Mouse (Mus musculus) forebrain, embryonic 15.5 days (tissue): ENCODE data around the gene Peli2. TPM values are rescaled to one million over a fixed set of nuclear protein-coding genes. Genes with fewer than 3 reads are reported as not detected.

Source experiments
- ATAC-seq: fragments of 200-750 bp; cut with Nextera tagmentation; replicated peaks from 2 replicates; pipeline ENCODE4 v1.8.0; 2017; ENCODE audit warnings: mild to moderate bottlenecking, moderate TSS enrichment, moderate library complexity
- H3K27ac ChIP-seq: fragments of 300-500 bp; sonication (generic); replicated peaks from 2 replicates; pipeline ENCODE4 v1.5.1; 2015; ENCODE audit warnings: mild to moderate bottlenecking, inconsistent platforms
- H3K27me3 ChIP-seq: fragments of 300-500 bp; sonication (generic); 2 replicates; pipeline ENCODE4 v1.6.1; 2015; ENCODE audit warnings: inconsistent platforms
- H3K36me3 ChIP-seq: fragments of 300-500 bp; sonication (generic); 2 replicates; pipeline ENCODE4 v1.6.1; 2015; ENCODE audit warnings: mild to moderate bottlenecking, inconsistent platforms
- H3K4me1 ChIP-seq: fragments of 300-500 bp; sonication (generic); 2 replicates; pipeline ENCODE4 v1.6.1; 2015; ENCODE audit warnings: inconsistent platforms
- H3K4me2 ChIP-seq: fragments of 300-500 bp; sonication (generic); replicated peaks from 2 replicates; pipeline ENCODE4 v1.6.1; 2015; ENCODE audit warnings: mild to moderate bottlenecking, inconsistent platforms
- H3K4me3 ChIP-seq: fragments of 300-500 bp; sonication (generic); 2 replicates; pipeline ENCODE4 v1.5.1; 2015; ENCODE audit warnings: mild to moderate bottlenecking, inconsistent platforms
- H3K9ac ChIP-seq: fragments of 300-500 bp; sonication (generic); replicated peaks from 2 replicates; pipeline ENCODE4 v1.6.1; 2015; ENCODE audit warnings: mild to moderate bottlenecking, inconsistent platforms
- H3K9me3 ChIP-seq: fragments of 300-500 bp; sonication (generic); 2 replicates; pipeline ENCODE4 v1.6.1; 2016; ENCODE audit warnings: inconsistent platforms
- WGBS: fragments of 180-500 bp; shearing (Covaris S2); methylation state at CpG from one replicate; pipeline ENCODE4 v1.1.7; 2015; ENCODE audit warnings: mixed read lengths; 5-methylcytosine and 5-hydroxymethylcytosine counted together
- polyA plus RNA-seq: library from polyadenylated mRNA; unstranded; fragments of >200 nt; fragmentation: Nextera tagmentation; extraction: Ambion mirVana; gene quantifications from 2 replicates; pipeline ENCODE4 v1.2.1, GENCODE M21; 2015

Gene Peli2
- polyA plus RNA-seq, 1 experiment from 2014 or later = 11.6 TPM

GRCm38 (mm10) chr14:48106453-48106852, 14.2 kb upstream of the Peli2 start:
- no peaks in the 10 kb centered on the region for H3K36me3 ChIP-seq
- no peak for ATAC-seq

GRCm38 (mm10) chr14:48117986-48118385, 2.6 kb upstream of the Peli2 start:
- Histone ChIP-seq H3K27me3 (no peaks in the 10 kb centered on the region), H3K9ac (no peak overlapping the region), H3K4me2 (no peak overlapping the region), H3K27ac (no peak overlapping the region), H3K36me3 (no peaks in the 10 kb centered on the region), H3K4me1 (peaks cover 41% of the 10 kb centered on the region), H3K4me3 (no peak overlapping the region), H3K9me3 (no peaks in the 10 kb centered on the region)
- 51% methylated on average over 5 of the region's 5 CpGs for WGBS
- no peak for ATAC-seq

More at GRCm38 (mm10) chr14:48106453-48106852, 14.2 kb upstream of the Peli2 start:
- Histone ChIP-seq H3K9ac (no peak overlapping the region), H3K4me2 (no peak overlapping the region), H3K9me3 (no peaks in the 10 kb centered on the region), H3K27ac (no peak overlapping the region), H3K4me3 (no peak overlapping the region), H3K27me3 (no peaks in the 10 kb centered on the region), H3K4me1 (no peaks in the 10 kb centered on the region)
- WGBS = 91% methylated on average over 7 of the region's 7 CpGs

GRCm38 (mm10) chr14:48119012-48119647, 1.5 kb upstream of the Peli2 start:
- Histone ChIP-seq H3K4me2 (peak overlapping the region; percentile 90), H3K4me3 (peak overlapping the region; percentile 3), H3K4me1 (peaks cover 51% of the 10 kb centered on the region), H3K27ac (peak overlapping the region; percentile 21), H3K9me3 (no peaks in the 10 kb centered on the region), H3K27me3 (no peaks in the 10 kb centered on the region), H3K9ac (no peak overlapping the region), H3K36me3 (no peaks in the 10 kb centered on the region)
- peak; percentile 57 for ATAC-seq
- WGBS = 3% methylated on average over 9 of the region's 9 CpGs

- 0 out of 2 replicates have a peak, but pooled peaks have one; percentile 17 for ATAC-seq
- H3K9ac ChIP-seq = no peak overlapping the region
These were observed 864 bp upstream of the Peli2 start for GRCm38 (mm10) chr14:48119648-48120270.

GRCm38 (mm10) chr14:48120443-48120751, 226 bp upstream of the Peli2 start:
- peak overlapping the region; percentile 77 for H3K9ac ChIP-seq

More at GRCm38 (mm10) chr14:48119648-48120270, 864 bp upstream of the Peli2 start:
- 3% methylated on average over 17 of the region's 17 CpGs for WGBS
- Histone ChIP-seq H3K36me3 (no peaks in the 10 kb centered on the region), H3K9me3 (no peaks in the 10 kb centered on the region), H3K4me1 (peaks cover 57% of the 10 kb centered on the region), H3K4me2 (peak overlapping the region; percentile 90), H3K4me3 (peak overlapping the region; percentile 75), H3K27ac (peak overlapping the region; percentile 21; the same call in 1 of the 2 replicates), H3K27me3 (no peaks in the 10 kb centered on the region)

GRCm38 (mm10) chr14:48121529-48122517, 1.2 kb downstream of the Peli2 start:
- Histone ChIP-seq H3K4me1 (peaks cover 63% of the 10 kb centered on the region), H3K27ac (peak overlapping the region; percentile 88), H3K36me3 (no peaks in the 10 kb centered on the region), H3K9ac (peak overlapping the region; percentile 77), H3K27me3 (no peaks in the 10 kb centered on the region), H3K4me2 (peak overlapping the region; percentile 90), H3K4me3 (peak overlapping the region; percentile 75), H3K9me3 (no peaks in the 10 kb centered on the region)
- under 1% methylated on average over 32 of the region's 32 CpGs for WGBS
- ATAC-seq = peak; percentile 28

More at GRCm38 (mm10) chr14:48120443-48120751, 226 bp upstream of the Peli2 start:
- Histone ChIP-seq H3K27me3 (no peaks in the 10 kb centered on the region), H3K4me1 (peaks cover 63% of the 10 kb centered on the region), H3K4me3 (peak overlapping the region; percentile 75), H3K27ac (peak overlapping the region; percentile 88), H3K4me2 (peak overlapping the region; percentile 90), H3K36me3 (no peaks in the 10 kb centered on the region), H3K9me3 (no peaks in the 10 kb centered on the region)
- WGBS = under 1% methylated on average over 9 of the region's 10 CpGs
- ATAC-seq = no peak

GRCm38 (mm10) chr14:48124011-48124410, 3.4 kb downstream of the Peli2 start:
- no peak overlapping the region for H3K4me2 ChIP-seq
- 62% methylated on average over 5 of the region's 5 CpGs for WGBS
- no peak overlapping the region for H3K9ac ChIP-seq

GRCm38 (mm10) chr14:48124816-48125215, 4.2 kb downstream of the Peli2 start:
- no peak for ATAC-seq
- H3K9ac ChIP-seq = no peak overlapping the region
- H3K36me3 ChIP-seq = no peaks in the 10 kb centered on the region
- WGBS = 53% methylated on average over 4 of the region's 4 CpGs
- no peak overlapping the region for H3K4me3 ChIP-seq
- no peak overlapping the region for H3K27ac ChIP-seq
- H3K9me3 ChIP-seq = no peaks in the 10 kb centered on the region
- no peaks in the 10 kb centered on the region for H3K27me3 ChIP-seq
- no peak overlapping the region for H3K4me2 ChIP-seq
- peaks cover 45% of the 10 kb centered on the region for H3K4me1 ChIP-seq

More at GRCm38 (mm10) chr14:48124011-48124410, 3.4 kb downstream of the Peli2 start:
- no peak for ATAC-seq
- Histone ChIP-seq H3K27me3 (no peaks in the 10 kb centered on the region), H3K36me3 (no peaks in the 10 kb centered on the region), H3K4me1 (peaks cover 52% of the 10 kb centered on the region), H3K4me3 (no peak overlapping the region), H3K9me3 (no peaks in the 10 kb centered on the region), H3K27ac (no peak overlapping the region)

GRCm38 (mm10) chr14:48125971-48126370, 5.3 kb downstream of the Peli2 start:
- Histone ChIP-seq H3K4me1 (peaks cover 46% of the 10 kb centered on the region), H3K9me3 (no peaks in the 10 kb centered on the region), H3K4me3 (no peak overlapping the region), H3K36me3 (no peaks in the 10 kb centered on the region), H3K9ac (no peak overlapping the region), H3K4me2 (no peak overlapping the region), H3K27ac (no peak overlapping the region), H3K27me3 (no peaks in the 10 kb centered on the region)
- no peak for ATAC-seq
- WGBS = 90% methylated on average over 6 of the region's 6 CpGs

- H3K27me3 ChIP-seq = no peaks in the 10 kb centered on the region
- no peak for ATAC-seq
- H3K9me3 ChIP-seq = no peaks in the 10 kb centered on the region
- no peak overlapping the region for H3K9ac ChIP-seq
- WGBS = 70% methylated on average over 4 of the region's 4 CpGs
- H3K4me2 ChIP-seq = no peak overlapping the region
- no peak overlapping the region for H3K4me3 ChIP-seq
- H3K4me1 ChIP-seq = peaks cover 48% of the 10 kb centered on the region
- no peak overlapping the region for H3K27ac ChIP-seq
- H3K36me3 ChIP-seq = no peaks in the 10 kb centered on the region
These were observed 6.3 kb downstream of the Peli2 start for GRCm38 (mm10) chr14:48126931-48127330.

- WGBS = 31% methylated on average over 8 of the region's 8 CpGs
These were observed 7.1 kb downstream of the Peli2 start for GRCm38 (mm10) chr14:48127609-48128185.

More at GRCm38 (mm10) chr14:48127609-48128185, 7.1 kb downstream of the Peli2 start:
- Histone ChIP-seq H3K9ac (no peak overlapping the region), H3K4me3 (no peak overlapping the region), H3K9me3 (no peaks in the 10 kb centered on the region), H3K27ac (no peak overlapping the region), H3K27me3 (no peaks in the 10 kb centered on the region), H3K4me1 (peaks cover 45% of the 10 kb centered on the region), H3K4me2 (no peak overlapping the region), H3K36me3 (no peaks in the 10 kb centered on the region)
- ATAC-seq = no peak
